Mouse (Mus musculus) forebrain, embryonic 14.5 days (tissue): ENCODE measurements around the gene Prdx5. TPM values are rescaled to one million over a fixed set of nuclear protein-coding genes. Genes with fewer than 3 reads are reported as not detected.
A peak's percentile ranks its signal among the peaks of the same experiment; 100 is the strongest.

Experiments
- ATAC-seq: fragments of 200-750 bp; cut with Nextera tagmentation; 2 replicates; pipeline ENCODE4 v1.8.0; 2017; ENCODE audit warnings: mild to moderate bottlenecking, moderate library complexity
- DNase-seq: peaks from one replicate; pipeline ENCODE4 v3.0.0-alpha.2; 2015; ENCODE audit warnings: low spot score
- H3K27ac ChIP-seq: fragments of 300-500 bp; sonication (generic); 2 replicates; pipeline ENCODE4 v1.5.1; 2014; ENCODE audit warnings: low read depth, mild to moderate bottlenecking, control low read depth, low read length, moderate library complexity
- H3K27me3 ChIP-seq: fragments of 300-500 bp; sonication (generic); replicated peaks from 2 replicates; pipeline ENCODE4 v1.6.1; 2014; ENCODE audit warnings: low read length, control low read depth, mixed read lengths; ENCODE audit not compliant: control insufficient read depth, insufficient read depth
- H3K36me3 ChIP-seq: fragments of 300-500 bp; sonication (generic); 2 replicates; pipeline ENCODE4 v1.6.1; 2014; ENCODE audit warnings: low read length, control low read depth; ENCODE audit not compliant: control insufficient read depth, insufficient read depth
- H3K4me1 ChIP-seq: fragments of 300-500 bp; sonication (generic); 2 replicates; pipeline ENCODE4 v1.6.1; 2014; ENCODE audit warnings: antibody characterized with exemption, low read length, control low read depth; ENCODE audit not compliant: control insufficient read depth, insufficient read depth
- H3K4me2 ChIP-seq: fragments of 300-500 bp; sonication (generic); 2 replicates; pipeline ENCODE4 v1.6.1; 2014; ENCODE audit warnings: mild to moderate bottlenecking, control low read depth, low read length
- H3K4me3 ChIP-seq: fragments of 300-500 bp; sonication (generic); 2 replicates; pipeline ENCODE4 v1.5.1; 2014; ENCODE audit warnings: low read depth, low read length, control low read depth
- H3K9ac ChIP-seq: fragments of 300-500 bp; sonication (generic); 2 replicates; pipeline ENCODE4 v1.6.1; 2014; ENCODE audit warnings: mild to moderate bottlenecking, low read length, control low read depth, moderate library complexity
- H3K9me3 ChIP-seq: fragments of 300-500 bp; sonication (generic); replicated peaks from 2 replicates; pipeline ENCODE4 v1.6.1; 2016; ENCODE audit warnings: low read length, control low read depth, mixed read lengths; ENCODE audit not compliant: control insufficient read depth
- WGBS: fragments of 180-500 bp; shearing (Covaris S2); extraction: QIAGEN DNeasy Blood & Tissue Kit; methylation state at CpG from one replicate; pipeline ENCODE4 v1.1.7; 2014; 5-methylcytosine and 5-hydroxymethylcytosine counted together
- polyA plus RNA-seq: library from polyadenylated mRNA; unstranded; fragments of >200 nt; fragmentation: Nextera tagmentation; extraction: Ambion mirVana; gene quantifications from 2 replicates; pipeline ENCODE4 v1.2.1, GENCODE M21; 2014

Prdx5 gene
- polyA plus RNA-seq, 1 experiment from 2014 or later, result 229 TPM

- peaks cover 7% of the 10 kb centered on the region for H3K36me3 ChIP-seq
- H3K9ac ChIP-seq, result peak within 1 kb of the TSS; percentile 88
- WGBS, result under 1% methylated on average over 52 of the region's 66 CpGs
- H3K9me3 ChIP-seq, result no peaks in the 10 kb centered on the region
- DNase-seq (peak; percentile 100), ATAC-seq (peak; percentile 95)
- peak within 1 kb of the TSS; percentile 95 for H3K4me2 ChIP-seq
- peak within 1 kb of the TSS; percentile 81 for H3K4me3 ChIP-seq
- peak within 1 kb of the TSS; percentile 89 for H3K27ac ChIP-seq
- peaks cover 43% of the 10 kb centered on the region for H3K27me3 ChIP-seq
- peaks cover 19% of the 10 kb centered on the region for H3K4me1 ChIP-seq
These were observed 12.0 kb upstream of the Prdx5 start, which contains the start of gene Esrra for GRCm38 (mm10) chr19:6921647-6922567. Gene Esrra, minus strand, starts transcription at chr19:6921813.

DNA sequence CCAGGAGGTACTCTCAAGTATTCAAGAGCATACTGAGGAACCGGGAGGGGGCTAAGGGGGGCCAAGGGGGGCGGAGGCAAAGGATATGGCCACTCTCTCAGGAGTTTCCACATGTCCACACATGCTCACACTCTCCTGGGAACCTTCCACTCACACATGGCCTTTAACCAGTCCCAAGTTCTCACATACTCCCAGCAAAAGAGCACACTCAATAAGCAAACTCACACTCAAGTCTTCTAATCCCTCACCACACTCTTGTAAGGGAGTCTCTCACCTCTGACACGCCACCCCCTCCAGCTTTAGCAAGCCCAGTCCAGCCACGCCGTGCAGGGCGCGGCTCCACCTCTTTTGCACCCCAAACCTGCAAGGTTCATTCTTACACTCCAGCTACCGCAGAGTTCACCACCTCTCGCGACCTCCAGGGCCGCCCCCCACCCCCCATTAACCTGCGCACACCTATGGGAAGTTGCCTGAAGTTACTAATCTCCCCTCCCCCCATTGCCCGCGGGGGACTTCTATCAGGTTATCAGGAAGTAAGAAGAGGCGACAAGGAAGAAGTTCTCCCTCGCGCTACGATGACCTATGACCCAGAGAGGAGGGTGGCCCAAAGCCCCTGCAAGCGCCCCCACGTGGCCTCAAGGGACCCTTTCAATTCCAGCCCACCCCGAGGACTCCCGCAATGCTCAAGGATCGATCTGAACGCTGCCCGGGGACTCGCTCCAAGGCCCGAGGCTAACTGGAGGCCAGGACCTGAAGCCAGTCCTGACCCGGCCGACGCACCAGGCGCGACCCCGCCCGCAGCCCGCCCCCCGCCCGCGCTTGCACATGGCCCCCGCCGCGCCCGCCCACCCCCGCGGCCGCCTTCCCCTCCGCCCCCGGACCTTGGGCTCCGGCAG lies 11.1 kb upstream of the Prdx5 start:
- WGBS, result 1% methylated on average over 33 of the region's 48 CpGs
- H3K9me3 ChIP-seq, result no peaks in the 10 kb centered on the region
- peak overlapping the region; percentile 95 for H3K4me2 ChIP-seq
- peaks cover 7% of the 10 kb centered on the region for H3K36me3 ChIP-seq
- H3K27ac ChIP-seq, result peak overlapping the region; percentile 89
- H3K27me3 ChIP-seq, result peaks cover 34% of the 10 kb centered on the region
- peak; percentile 53 for DNase-seq
- peaks cover 19% of the 10 kb centered on the region for H3K4me1 ChIP-seq
- peak overlapping the region; percentile 81 for H3K4me3 ChIP-seq
- ATAC-seq, result peak; percentile 13; the same call in 1 of the 2 replicates
- peak overlapping the region; percentile 88 for H3K9ac ChIP-seq

DNA sequence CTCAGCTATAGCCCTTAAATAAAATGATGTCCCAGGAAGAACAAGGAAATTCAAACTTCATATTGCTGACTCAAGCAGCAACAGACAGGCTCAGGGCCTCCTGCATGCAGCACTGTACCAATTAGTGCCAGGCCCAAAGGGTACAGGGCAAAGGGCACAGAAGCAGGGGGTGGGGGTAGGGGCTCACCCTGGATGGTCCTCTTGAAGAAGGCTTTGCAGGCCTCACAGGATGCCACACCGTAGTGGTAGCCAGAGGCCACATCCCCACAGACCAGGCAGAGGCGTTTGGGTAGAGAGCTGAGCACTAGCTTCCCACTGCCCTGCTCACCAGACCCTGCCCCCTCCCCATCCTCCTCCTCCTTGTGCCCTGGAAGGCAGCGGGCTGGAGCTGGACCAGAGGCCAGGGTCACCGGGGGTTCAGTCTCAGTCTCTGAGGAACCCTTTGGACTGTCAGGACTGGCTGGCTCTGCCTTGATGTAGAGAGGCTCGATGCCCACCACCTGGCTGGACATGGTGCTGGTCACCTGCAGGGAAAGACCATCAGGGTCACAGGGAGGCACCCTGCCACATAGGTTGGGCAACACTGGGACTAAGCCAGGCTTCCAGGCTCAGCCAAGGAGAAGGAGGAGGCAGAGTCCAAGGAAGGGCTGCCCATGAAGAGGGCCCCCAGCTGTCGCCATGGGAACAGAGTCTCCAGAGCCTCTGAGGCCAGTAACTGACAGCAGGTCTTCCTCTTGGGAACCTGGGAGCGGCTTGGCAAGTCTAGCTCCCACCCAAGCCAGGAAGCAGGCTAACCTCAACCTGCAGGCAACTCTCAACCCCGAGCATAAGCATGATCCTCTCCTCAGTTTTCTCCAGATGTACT lies 10.2 kb upstream of the Prdx5 start:
- DNase-seq, result peak; percentile 16
- H3K9ac ChIP-seq, result peak overlapping the region; percentile 88
- no peak for ATAC-seq
- peaks cover 7% of the 10 kb centered on the region for H3K36me3 ChIP-seq
- 48% methylated on average over 8 of the region's 8 CpGs for WGBS
- no peak overlapping the region for H3K27ac ChIP-seq
- H3K9me3 ChIP-seq, result no peaks in the 10 kb centered on the region
- H3K4me3 ChIP-seq, result peak overlapping the region; percentile 81
- H3K4me2 ChIP-seq, result peak overlapping the region; percentile 95
- peaks cover 19% of the 10 kb centered on the region for H3K4me1 ChIP-seq
- H3K27me3 ChIP-seq, result peaks cover 25% of the 10 kb centered on the region

DNA sequence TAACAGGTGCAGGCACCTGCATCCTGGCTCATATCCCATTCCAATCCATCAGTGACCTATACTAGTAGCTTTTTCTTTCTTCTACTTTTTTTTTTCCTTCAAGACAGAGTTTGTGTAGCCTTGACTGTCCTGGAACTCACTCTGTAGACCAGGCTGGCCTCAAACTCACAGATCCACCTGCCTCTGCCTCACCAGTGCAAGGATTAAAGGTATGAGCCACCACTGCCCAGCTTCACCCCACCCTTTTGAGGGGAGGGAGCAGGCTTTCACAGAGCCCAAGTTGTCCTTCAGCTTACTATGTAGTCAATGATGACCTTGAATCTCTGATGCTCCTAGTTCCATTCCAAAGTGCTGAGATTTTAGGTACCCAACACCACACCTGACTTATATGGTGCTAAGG lies 9.5 kb upstream of the Prdx5 start:
- DNase-seq, result no peak
- Histone ChIP-seq H3K27ac (no peak overlapping the region), H3K4me3 (no peak overlapping the region), H3K4me1 (peaks cover 19% of the 10 kb centered on the region), H3K4me2 (no peak overlapping the region), H3K9me3 (no peaks in the 10 kb centered on the region), H3K27me3 (peaks cover 18% of the 10 kb centered on the region), H3K36me3 (peaks cover 7% of the 10 kb centered on the region), H3K9ac (0 out of 2 replicates have a peak overlapping the region, but pooled peaks have one; percentile 88)
- no peak for ATAC-seq

GRCm38 (mm10) chr19:6918321-6918720 lies 8.4 kb upstream of the Prdx5 start:
- Histone ChIP-seq H3K4me1 (peaks cover 19% of the 10 kb centered on the region), H3K9ac (no peak overlapping the region), H3K9me3 (no peaks in the 10 kb centered on the region), H3K36me3 (peaks cover 16% of the 10 kb centered on the region), H3K27ac (no peak overlapping the region), H3K27me3 (peaks cover 8% of the 10 kb centered on the region), H3K4me3 (no peak overlapping the region), H3K4me2 (no peak overlapping the region)
- no peak for ATAC-seq
- WGBS, result 91% methylated on average over 4 of the region's 4 CpGs
- DNase-seq, result no peak

DNA sequence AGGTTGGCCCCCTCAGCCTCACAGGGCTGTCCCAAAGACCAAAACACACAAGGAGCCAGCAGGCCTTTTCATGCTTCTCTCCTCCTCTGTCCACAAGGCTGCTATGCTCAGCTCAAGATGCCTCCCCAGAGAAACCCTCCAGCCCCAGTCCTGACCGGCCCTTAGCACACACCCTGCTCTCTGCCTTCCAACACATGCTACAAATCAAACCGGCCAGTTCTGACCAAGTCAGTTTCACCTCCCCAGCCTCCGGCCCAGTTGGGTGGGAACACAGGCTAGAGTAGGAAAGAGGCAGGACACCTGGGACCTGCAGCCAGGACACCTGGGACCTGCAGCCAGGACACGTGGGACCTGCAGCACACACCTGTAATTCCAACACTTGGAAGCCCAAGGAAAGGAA lies 6.6 kb upstream of the Prdx5 start:
- ATAC-seq (no peak), DNase-seq (no peak)
- Histone ChIP-seq H3K36me3 (peaks cover 34% of the 10 kb centered on the region), H3K9me3 (no peaks in the 10 kb centered on the region), H3K27ac (no peak overlapping the region), H3K4me3 (no peak overlapping the region), H3K4me1 (peaks cover 13% of the 10 kb centered on the region), H3K27me3 (no peaks in the 10 kb centered on the region), H3K4me2 (no peak overlapping the region), H3K9ac (no peak overlapping the region)
- 78% methylated on average over 4 of the region's 4 CpGs for WGBS

- no peaks in the 10 kb centered on the region for H3K9me3 ChIP-seq
- DNase-seq (no peak), ATAC-seq (no peak)
- H3K4me3 ChIP-seq, result no peak overlapping the region
- no peak overlapping the region for H3K4me2 ChIP-seq
- H3K4me1 ChIP-seq, result peaks cover 8% of the 10 kb centered on the region
- no peaks in the 10 kb centered on the region for H3K27me3 ChIP-seq
- H3K27ac ChIP-seq, result no peak overlapping the region
- H3K36me3 ChIP-seq, result peaks cover 41% of the 10 kb centered on the region
- H3K9ac ChIP-seq, result no peak overlapping the region
- 87% methylated on average over 4 of the region's 4 CpGs for WGBS
These were observed 5.4 kb upstream of the Prdx5 start for GRCm38 (mm10) chr19:6915276-6915675.

- ATAC-seq (no peak), DNase-seq (no peak)
- no peak overlapping the region for H3K9ac ChIP-seq
- WGBS, result 92% methylated on average over 9 of the region's 9 CpGs
- peaks cover 2% of the 10 kb centered on the region; the same call in 1 of the 2 replicates for H3K4me1 ChIP-seq
- no peaks in the 10 kb centered on the region for H3K27me3 ChIP-seq
- no peaks in the 10 kb centered on the region for H3K9me3 ChIP-seq
- no peak overlapping the region for H3K4me2 ChIP-seq
- H3K36me3 ChIP-seq, result peaks cover 41% of the 10 kb centered on the region
- H3K27ac ChIP-seq, result no peak overlapping the region
- H3K4me3 ChIP-seq, result no peak overlapping the region
These were observed 4.6 kb upstream of the Prdx5 start for GRCm38 (mm10) chr19:6914540-6914939.
